Mouse (Mus musculus) common myeloid progenitor, adult 5-6 weeks (primary cell): ENCODE results near the gene Efcc1. TPM values are rescaled to one million over a fixed set of nuclear protein-coding genes. Genes with fewer than 3 reads are reported as not detected.
"Not testable (repeated sequence)": the region's sequence is repeated elsewhere in the genome, so short reads cannot be mapped to it uniquely, and the experiment has no call there.

ENCODE experiments used
- ATAC-seq: replicated peaks from 2 replicates; pipeline ENCODE4 v1.8.0; 2016; ENCODE audit warnings: low read depth, mild to moderate bottlenecking, moderate TSS enrichment, inconsistent platforms; ENCODE audit not compliant: poor library complexity, severe bottlenecking
- total RNA-seq: library from RNA; stranded (forward); fragments of 200-1000, 187-1606 nt; gene quantifications from 2 replicates; pipeline ENCODE4 v1.2.3, GENCODE M21; 2017

The Efcc1 gene
- total RNA-seq, 1 experiment from 2014 or later = 9.5 TPM

GRCm38 (mm10) chr6:87742804-87743203 lies 12.1 kb downstream of the Efcc1 start:
- peak; percentile 31 for ATAC-seq

- no peak for ATAC-seq
These were observed 12.6 kb downstream of the Efcc1 start for GRCm38 (mm10) chr6:87743281-87743680.

- ATAC-seq = no peak
These were observed 14.0 kb downstream of the Efcc1 start for GRCm38 (mm10) chr6:87744632-87745031.

GRCm38 (mm10) chr6:87745301-87745700 lies 14.6 kb downstream of the Efcc1 start:
- no peak for ATAC-seq

- no peak for ATAC-seq
These were observed 15.4 kb downstream of the Efcc1 start for GRCm38 (mm10) chr6:87746059-87746458.

- no peak for ATAC-seq
These were observed 16.2 kb downstream of the Efcc1 start for GRCm38 (mm10) chr6:87746849-87747248.

- peak; percentile 61 for ATAC-seq
These were observed 17.4 kb downstream of the Efcc1 start for GRCm38 (mm10) chr6:87748078-87748477.

GRCm38 (mm10) chr6:87748531-87748930 lies 17.9 kb downstream of the Efcc1 start:
- ATAC-seq = no peak

GRCm38 (mm10) chr6:87750184-87750910 lies 19.7 kb downstream of the Efcc1 start:
- ATAC-seq = peak; percentile 44

GRCm38 (mm10) chr6:87751574-87751973 lies 20.9 kb downstream of the Efcc1 start:
- no peak for ATAC-seq

GRCm38 (mm10) chr6:87755196-87755595 lies 24.5 kb downstream of the Efcc1 start:
- ATAC-seq = no peak

- ATAC-seq = no peak
These were observed 26.2 kb downstream of the Efcc1 start for GRCm38 (mm10) chr6:87756896-87757295.

GRCm38 (mm10) chr6:87759404-87759803 lies 28.7 kb downstream of the Efcc1 start:
- no peak for ATAC-seq

- no peak for ATAC-seq
These were observed 29.2 kb downstream of the Efcc1 start for GRCm38 (mm10) chr6:87759850-87760249.

GRCm38 (mm10) chr6:87762161-87762560 lies 31.5 kb downstream of the Efcc1 start:
- no peak for ATAC-seq

GRCm38 (mm10) chr6:87763376-87764280 lies 33.0 kb downstream of the Efcc1 start:
- ATAC-seq = peak; percentile 74; the same call in 1 of the 2 replicates

GRCm38 (mm10) chr6:87764296-87764695 lies 33.6 kb downstream of the Efcc1 start:
- ATAC-seq = not testable (repeated sequence)

GRCm38 (mm10) chr6:87770626-87771025 lies 40.0 kb downstream of the Efcc1 start:
- peak; percentile 95 for ATAC-seq

GRCm38 (mm10) chr6:87774466-87774865 lies 43.8 kb downstream of the Efcc1 start:
- no peak for ATAC-seq

GRCm38 (mm10) chr6:87774909-87775308 lies 44.2 kb downstream of the Efcc1 start:
- ATAC-seq = no peak

- ATAC-seq = peak; percentile 81
These were observed 45.0 kb downstream of the Efcc1 start for GRCm38 (mm10) chr6:87775588-87776245.
